Mouse (Mus musculus) midbrain, embryonic 11.5 days (tissue): ENCODE measurements at regions not wholly inside any gene's neighbourhood (a gene's known extent, or its start where the extent isn't known, plus 50 kb on each side); places are given as distances from the start of the nearest gene placed in this dataset.

Experiments used
- ATAC-seq: fragments of 200-750 bp; cut with Nextera tagmentation; 2 replicates; pipeline ENCODE4 v1.8.0; 2017; ENCODE audit warnings: moderate TSS enrichment, moderate library complexity; ENCODE audit not compliant: low FRiP score
- DNase-seq: peaks from one replicate; pipeline ENCODE4 v3.0.0; 2015; ENCODE audit warnings: low spot score; ENCODE audit errors: missing footprints
- H3K27ac ChIP-seq: fragments of 300-500 bp; sonication (generic); 2 replicates; pipeline ENCODE4 v1.5.1; 2014; ENCODE audit warnings: low read depth, low read length
- H3K27me3 ChIP-seq: fragments of 300-500 bp; sonication (generic); 2 replicates; pipeline ENCODE4 v1.6.1; 2014; ENCODE audit warnings: mild to moderate bottlenecking, low read length, moderate library complexity, mixed read lengths; ENCODE audit not compliant: control insufficient read depth, insufficient read depth
- H3K36me3 ChIP-seq: fragments of 300-500 bp; sonication (generic); 2 replicates; pipeline ENCODE4 v1.6.1; 2014; ENCODE audit warnings: mild to moderate bottlenecking, low read length, moderate library complexity, mixed read lengths; ENCODE audit not compliant: control insufficient read depth, insufficient read depth
- H3K4me1 ChIP-seq: fragments of 300-500 bp; sonication (generic); 2 replicates; pipeline ENCODE4 v1.6.1; 2014; ENCODE audit warnings: low read length; ENCODE audit not compliant: control insufficient read depth, insufficient read depth
- H3K4me2 ChIP-seq: fragments of 300-500 bp; sonication (generic); 2 replicates; pipeline ENCODE4 v1.6.1; 2014; ENCODE audit warnings: mild to moderate bottlenecking, moderate library complexity
- H3K4me3 ChIP-seq: fragments of 300-500 bp; sonication (generic); 2 replicates; pipeline ENCODE4 v1.5.1; 2014; ENCODE audit warnings: low read depth, low read length
- H3K9ac ChIP-seq: fragments of 300-500 bp; sonication (generic); 2 replicates; pipeline ENCODE4 v1.6.1; 2014; ENCODE audit warnings: low read length
- H3K9me3 ChIP-seq: fragments of 300-500 bp; sonication (generic); 2 replicates; pipeline ENCODE4 v1.6.1; 2016; ENCODE audit warnings: low read length; ENCODE audit not compliant: control insufficient read depth
- WGBS: fragments of 180-500 bp; shearing (Covaris S2); extraction: QIAGEN DNeasy Blood & Tissue Kit; methylation state at CpG from one replicate; pipeline ENCODE4 v1.1.7; 2014; 5-methylcytosine and 5-hydroxymethylcytosine counted together

DNA sequence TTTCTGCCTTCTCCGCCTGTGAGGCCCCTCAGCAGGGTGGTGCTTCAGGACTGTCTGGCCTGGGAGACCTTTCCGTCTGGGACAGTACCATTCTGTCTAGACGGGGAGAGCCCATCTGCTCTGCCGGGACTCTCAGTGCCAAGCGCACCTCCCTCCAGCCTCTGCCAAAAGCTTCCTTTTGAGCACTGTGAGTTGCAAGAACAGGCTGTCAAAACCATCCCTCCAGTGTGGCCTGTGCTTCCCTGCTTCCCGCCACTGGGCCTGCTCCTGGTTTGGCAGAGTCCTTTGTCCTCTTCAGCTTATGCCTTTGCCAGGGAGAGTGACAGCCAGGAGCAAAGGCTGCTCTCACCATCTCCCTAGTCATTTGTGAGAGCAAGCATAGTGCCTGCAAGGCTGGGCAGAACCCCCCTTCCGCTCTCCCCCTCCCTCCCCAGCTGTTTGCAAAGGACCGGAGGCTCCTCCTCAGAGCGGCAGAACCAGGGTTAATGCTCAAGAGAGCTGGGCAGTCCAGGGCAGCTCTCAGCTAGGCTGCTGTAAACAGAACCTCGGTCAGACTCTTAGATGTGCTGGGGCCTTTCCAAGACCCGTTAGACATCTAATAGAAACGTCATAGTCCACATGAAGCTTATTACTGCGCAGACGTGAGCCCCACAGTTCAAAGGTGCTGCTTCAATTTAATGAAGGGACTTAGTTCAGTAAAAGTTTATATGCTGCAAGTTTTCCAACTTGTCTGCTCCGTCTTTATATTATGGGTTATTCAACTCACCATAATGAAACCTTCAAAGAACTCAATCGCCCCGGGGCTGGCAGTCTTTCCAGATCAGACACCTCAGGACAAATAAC is 247.2 kb downstream of the Irs2 start:
- Histone ChIP-seq H3K4me2 (peak overlapping the region; percentile 33), H3K27me3 (no peaks in the 10 kb centered on the region; the same call in 1 of the 2 replicates), H3K4me3 (no peak overlapping the region), H3K4me1 (peaks cover 19% of the 10 kb centered on the region), H3K36me3 (no peaks in the 10 kb centered on the region), H3K9ac (peak overlapping the region; percentile 57), H3K9me3 (no peaks in the 10 kb centered on the region), H3K27ac (peak overlapping the region; percentile 98)
- WGBS: 3% methylated on average over 17 of the region's 17 CpGs
- peak; percentile 96 for ATAC-seq
- DNase-seq: peak; percentile 98

DNA sequence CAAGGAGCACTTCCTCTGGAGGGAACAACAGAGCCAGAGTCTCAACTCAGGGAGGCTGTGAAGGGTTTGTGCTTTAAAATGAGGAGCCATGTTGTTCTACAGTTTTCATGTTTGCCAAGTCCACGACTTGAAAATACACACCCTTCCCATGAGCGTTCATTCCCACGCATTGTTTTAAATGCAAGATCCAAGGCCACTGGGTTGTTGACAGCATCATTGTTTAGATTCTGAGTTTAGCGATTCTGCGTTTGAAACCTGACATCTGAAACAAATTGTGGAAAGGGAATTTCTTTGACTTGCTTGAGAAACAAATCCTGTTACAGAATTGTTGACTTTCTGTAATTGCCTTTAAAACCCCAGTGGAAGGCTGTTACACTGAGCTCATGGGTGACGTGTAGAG is 248.0 kb downstream of the Irs2 start:
- no peaks in the 10 kb centered on the region; the same call in 1 of the 2 replicates for H3K27me3 ChIP-seq
- peak overlapping the region; percentile 98 for H3K27ac ChIP-seq
- no peaks in the 10 kb centered on the region for H3K9me3 ChIP-seq
- H3K4me3 ChIP-seq: no peak overlapping the region
- H3K9ac ChIP-seq: peak overlapping the region; percentile 57
- H3K4me2 ChIP-seq: peak overlapping the region; percentile 33
- no peaks in the 10 kb centered on the region for H3K36me3 ChIP-seq
- 53% methylated on average over 6 of the region's 6 CpGs for WGBS
- DNase-seq: peak; percentile 92
- peaks cover 19% of the 10 kb centered on the region for H3K4me1 ChIP-seq
- ATAC-seq: no peak

GRCm38 (mm10) chr8:10758151-10758550 is 250.1 kb downstream of the Irs2 start:
- WGBS: 86% methylated on average over 4 of the region's 4 CpGs
- ATAC-seq (no peak), DNase-seq (no peak)
- Histone ChIP-seq H3K27ac (no peak overlapping the region), H3K27me3 (no peaks in the 10 kb centered on the region; the same call in 1 of the 2 replicates), H3K4me2 (no peak overlapping the region), H3K36me3 (no peaks in the 10 kb centered on the region), H3K9ac (no peak overlapping the region), H3K9me3 (no peaks in the 10 kb centered on the region), H3K4me3 (no peak overlapping the region), H3K4me1 (peaks cover 24% of the 10 kb centered on the region)

DNA sequence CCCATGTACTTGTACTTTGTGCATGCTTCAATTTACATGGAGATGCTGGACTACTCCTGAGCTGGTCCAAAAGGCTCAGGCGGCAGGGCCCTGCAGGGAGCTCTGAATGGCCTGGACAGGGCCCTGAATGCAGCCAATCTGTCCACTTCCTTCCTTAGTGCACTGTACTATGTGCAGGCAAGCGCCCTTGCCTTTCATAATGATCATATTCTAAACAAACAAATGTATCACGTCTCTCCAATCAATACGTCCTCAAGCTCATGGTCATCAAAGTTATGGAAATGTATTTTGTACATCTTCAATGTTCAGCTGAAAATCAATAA is 253.3 kb downstream of the Irs2 start:
- ATAC-seq (peak; percentile 23; the same call in 1 of the 2 replicates), DNase-seq (no peak)
- Histone ChIP-seq H3K27me3 (no peaks in the 10 kb centered on the region; the same call in 1 of the 2 replicates), H3K36me3 (no peaks in the 10 kb centered on the region), H3K27ac (no peak overlapping the region), H3K9ac (no peak overlapping the region), H3K9me3 (no peaks in the 10 kb centered on the region), H3K4me2 (no peak overlapping the region), H3K4me3 (no peak overlapping the region), H3K4me1 (peaks cover 6% of the 10 kb centered on the region)
- 85% methylated on average over 4 of the region's 4 CpGs for WGBS

GRCm38 (mm10) chr8:10754232-10754985 is 253.8 kb downstream of the Irs2 start:
- Histone ChIP-seq H3K9ac (no peak overlapping the region), H3K27ac (no peak overlapping the region), H3K4me2 (no peak overlapping the region), H3K27me3 (no peaks in the 10 kb centered on the region; the same call in 1 of the 2 replicates), H3K4me1 (peaks cover 5% of the 10 kb centered on the region; the same call in 1 of the 2 replicates), H3K36me3 (no peaks in the 10 kb centered on the region), H3K9me3 (no peaks in the 10 kb centered on the region), H3K4me3 (no peak overlapping the region)
- peak; percentile 88 for DNase-seq
- ATAC-seq: peak; percentile 78
- 63% methylated on average over 13 of the region's 13 CpGs for WGBS

GRCm38 (mm10) chr8:10753056-10753455 is 255.2 kb downstream of the Irs2 start:
- 74% methylated on average over 6 of the region's 6 CpGs for WGBS
- Histone ChIP-seq H3K4me2 (no peak overlapping the region), H3K4me1 (peaks cover 5% of the 10 kb centered on the region; the same call in 1 of the 2 replicates), H3K27me3 (no peaks in the 10 kb centered on the region; the same call in 1 of the 2 replicates), H3K4me3 (no peak overlapping the region), H3K9ac (no peak overlapping the region), H3K9me3 (no peaks in the 10 kb centered on the region; the same call in 1 of the 2 replicates), H3K36me3 (no peaks in the 10 kb centered on the region), H3K27ac (no peak overlapping the region)
- ATAC-seq (no peak), DNase-seq (peak; percentile 53)

- Histone ChIP-seq H3K27ac (no peak overlapping the region), H3K9me3 (no peaks in the 10 kb centered on the region; the same call in 1 of the 2 replicates), H3K4me3 (no peak overlapping the region), H3K4me2 (no peak overlapping the region), H3K36me3 (no peaks in the 10 kb centered on the region), H3K27me3 (no peaks in the 10 kb centered on the region), H3K9ac (no peak overlapping the region), H3K4me1 (0 out of 2 replicates have a peak, but pooled peaks cover 2% of the 10 kb centered on the region)
- ATAC-seq: no peak
- no peak for DNase-seq
- 77% methylated on average over 2 of the region's 2 CpGs for WGBS
Measured at GRCm38 (mm10) chr8:10747150-10747549, 261.1 kb downstream of the Irs2 start.

- H3K4me2 ChIP-seq: no peak overlapping the region
- no peak overlapping the region for H3K27ac ChIP-seq
- no peak overlapping the region for H3K4me3 ChIP-seq
- H3K9ac ChIP-seq: no peak overlapping the region
- H3K9me3 ChIP-seq: no peaks in the 10 kb centered on the region; the same call in 1 of the 2 replicates
- 73% methylated on average over 6 of the region's 6 CpGs for WGBS
- ATAC-seq: no peak
- peaks cover 10% of the 10 kb centered on the region; the same call in 1 of the 2 replicates for H3K4me1 ChIP-seq
- no peaks in the 10 kb centered on the region for H3K36me3 ChIP-seq
- no peak for DNase-seq
- H3K27me3 ChIP-seq: no peaks in the 10 kb centered on the region
Measured at GRCm38 (mm10) chr8:10743241-10743640, 265.0 kb downstream of the Irs2 start.

GRCm38 (mm10) chr8:10740837-10741236 is 267.4 kb downstream of the Irs2 start:
- Histone ChIP-seq H3K9me3 (no peaks in the 10 kb centered on the region), H3K27me3 (no peaks in the 10 kb centered on the region), H3K4me1 (peaks cover 12% of the 10 kb centered on the region; the same call in 1 of the 2 replicates), H3K4me2 (no peak overlapping the region), H3K36me3 (no peaks in the 10 kb centered on the region), H3K9ac (no peak overlapping the region), H3K27ac (no peak overlapping the region), H3K4me3 (no peak overlapping the region)
- 93% methylated on average over 3 of the region's 3 CpGs for WGBS
- DNase-seq (no peak), ATAC-seq (no peak)
